Mouse (Mus musculus) G1E (cell line): ENCODE measurements around the gene Vezt.

Experiments used
- CTCF ChIP-seq: IDR thresholded peaks from 2 replicates; pipeline ENCODE4 v1.5.1; 2012; ENCODE audit warnings: low read depth, low read length, inconsistent platforms, mixed read lengths
- GATA1 ChIP-seq: IDR thresholded peaks from 2 replicates; pipeline ENCODE4 v1.6.1; 2012; ENCODE audit warnings: borderline replicate concordance, low read length, inconsistent platforms, mixed read lengths
- POLR2AphosphoS5 ChIP-seq: IDR thresholded peaks from 2 replicates; pipeline ENCODE4 v1.6.1; 2012; ENCODE audit warnings: low read depth, low read length, inconsistent platforms; ENCODE audit not compliant: insufficient replicate concordance

- TF ChIP-seq CTCF = no peak
- no peak for TF ChIP-seq POLR2AphosphoS5
- no peak for TF ChIP-seq GATA1
Observed at GRCm38 (mm10) chr10:93985357-93985756, 50.3 kb downstream of the Vezt start.
